Mouse (Mus musculus): ENCODE data around the gene Emx1. TPM values are rescaled to one million over a fixed set of nuclear protein-coding genes. Genes with fewer than 3 reads are reported as not detected.
"Not testable (repeated sequence)": the region's sequence is repeated elsewhere in the genome, so short reads cannot be mapped to it uniquely, and the experiment has no call there.

Emx1 gene
- total RNA-seq (2014; fragmentation: Nextera tagmentation) (not detected in 2 replicates), total RNA-seq (2017) (not detected in 2 replicates), polyA plus RNA-seq (2012) (not detected in 2 replicates)

- TF ChIP-seq GATA1 (IDR thresholded peaks at IDR 0.05; ENCODE audit: borderline replicate concordance, low read length) (no peak), GATA2 (IDR thresholded peaks at IDR 0.05; ENCODE audit: borderline replicate concordance, low read depth, low read length) (no peak), CTCF (IDR thresholded peaks at IDR 0.05; ENCODE audit: low read depth, low read length) (no peak), TAL1 (conservative IDR thresholded peaks at IDR 0.05; ENCODE audit: low read depth, low read length) (no peak), POLR2AphosphoS5 (IDR thresholded peaks at IDR 0.05; ENCODE audit: insufficient replicate concordance, low read depth, low read length) (no peak)
- DNase-seq (ENCODE audit: low spot score): no peak
Observed at GRCm38 (mm10) chr6:85187340-85188211, at the start of gene Emx1. Gene Emx1, plus strand, starts transcription at chr6:85187438.

GRCm38 (mm10) chr6:85139534-85139933 lies 47.7 kb upstream of the Emx1 start:
- Histone ChIP-seq H3K4me3 (ENCODE audit: low read depth, low read length) (no peak overlapping the region), H3K9me3 (replicated peaks) (no peaks in the 10 kb centered on the region), H3K36me3 (replicated peaks) (peaks cover 8% of the 10 kb centered on the region), H3K27me3 (ENCODE audit: insufficient read depth, low read length) (peaks cover 4% of the 10 kb centered on the region; the same call in 1 of the 2 replicates), H3K4me1 (ENCODE audit: insufficient read depth, low read depth, low read length) (peaks cover 9% of the 10 kb centered on the region)
- ATAC-seq (ENCODE audit: extremely low read depth, insufficient number of reproducible peaks, low FRiP score, poor library complexity, severe bottlenecking) (no peak), DNase-seq (ENCODE audit: low spot score) (no peak)
- TF ChIP-seq TAL1 (conservative IDR thresholded peaks at IDR 0.05; ENCODE audit: low read depth, low read length) (no peak), GATA1 (IDR thresholded peaks at IDR 0.05; ENCODE audit: borderline replicate concordance, low read length) (no peak), GATA2 (IDR thresholded peaks at IDR 0.05; ENCODE audit: borderline replicate concordance, low read depth, low read length) (no peak), POLR2AphosphoS5 (IDR thresholded peaks at IDR 0.05; ENCODE audit: insufficient replicate concordance, low read depth, low read length) (no peak), CTCF (IDR thresholded peaks at IDR 0.05; ENCODE audit: low read depth, low read length) (no peak)

More at GRCm38 (mm10) chr6:85187340-85188211, at the start of gene Emx1:
- peaks cover 62% of the 10 kb centered on the region for H3K27me3 ChIP-seq (ENCODE audit: insufficient read depth, low read length)
- ATAC-seq (ENCODE audit: extremely low read depth, insufficient number of reproducible peaks, low FRiP score, poor library complexity, severe bottlenecking): no peak
- H3K4me3 ChIP-seq (ENCODE audit: low read depth, low read length): no peak within 1 kb of the TSS
- H3K4me1 ChIP-seq (ENCODE audit: insufficient read depth, low read depth, low read length): no peaks in the 10 kb centered on the region
- no peaks in the 10 kb centered on the region for H3K9me3 ChIP-seq (replicated peaks)
- no peaks in the 10 kb centered on the region for H3K36me3 ChIP-seq (replicated peaks)

- H3K9me3 ChIP-seq (replicated peaks); H3K4me1 ChIP-seq (ENCODE audit: insufficient read depth, low read depth, low read length); ATAC-seq (ENCODE audit: extremely low read depth, insufficient number of reproducible peaks, low FRiP score, poor library complexity, severe bottlenecking); DNase-seq (ENCODE audit: low spot score); H3K4me3 ChIP-seq (ENCODE audit: low read depth, low read length); H3K36me3 ChIP-seq (replicated peaks): not testable (repeated sequence)
- H3K27me3 ChIP-seq (ENCODE audit: insufficient read depth, low read length): peaks cover 17% of the 10 kb centered on the region
Observed at GRCm38 (mm10) chr6:85141013-85141412, 46.2 kb upstream of the Emx1 start.

- no peak for DNase-seq (ENCODE audit: low spot score)
- no peak for ATAC-seq (ENCODE audit: extremely low read depth, insufficient number of reproducible peaks, low FRiP score, poor library complexity, severe bottlenecking)
- TF ChIP-seq GATA2 (IDR thresholded peaks at IDR 0.05; ENCODE audit: borderline replicate concordance, low read depth, low read length) (no peak), TAL1 (conservative IDR thresholded peaks at IDR 0.05; ENCODE audit: low read depth, low read length) (no peak)
- Histone ChIP-seq H3K4me3 (ENCODE audit: low read depth, low read length) (no peak overlapping the region), H3K36me3 (replicated peaks) (no peaks in the 10 kb centered on the region), H3K27me3 (ENCODE audit: insufficient read depth, low read length) (peaks cover 20% of the 10 kb centered on the region), H3K4me1 (ENCODE audit: insufficient read depth, low read depth, low read length) (no peaks in the 10 kb centered on the region), H3K9me3 (replicated peaks) (no peaks in the 10 kb centered on the region)
Observed at GRCm38 (mm10) chr6:85144466-85144865, 42.8 kb upstream of the Emx1 start.

GRCm38 (mm10) chr6:85147636-85148035 lies 39.6 kb upstream of the Emx1 start:
- Histone ChIP-seq H3K9me3 (replicated peaks) (no peaks in the 10 kb centered on the region), H3K4me3 (ENCODE audit: low read depth, low read length) (no peak overlapping the region), H3K27me3 (ENCODE audit: insufficient read depth, low read length) (peaks cover 20% of the 10 kb centered on the region), H3K4me1 (ENCODE audit: insufficient read depth, low read depth, low read length) (no peaks in the 10 kb centered on the region), H3K36me3 (replicated peaks) (no peaks in the 10 kb centered on the region)
- DNase-seq (ENCODE audit: low spot score) (no peak), ATAC-seq (ENCODE audit: extremely low read depth, insufficient number of reproducible peaks, low FRiP score, poor library complexity, severe bottlenecking) (no peak)
- TF ChIP-seq GATA2 (IDR thresholded peaks at IDR 0.05; ENCODE audit: borderline replicate concordance, low read depth, low read length) (no peak), CTCF (IDR thresholded peaks at IDR 0.05; ENCODE audit: low read depth, low read length) (no peak), TAL1 (conservative IDR thresholded peaks at IDR 0.05; ENCODE audit: low read depth, low read length) (no peak), GATA1 (IDR thresholded peaks at IDR 0.05; ENCODE audit: borderline replicate concordance, low read length) (no peak), POLR2AphosphoS5 (IDR thresholded peaks at IDR 0.05; ENCODE audit: insufficient replicate concordance, low read depth, low read length) (no peak)

- Histone ChIP-seq H3K36me3 (replicated peaks) (no peaks in the 10 kb centered on the region), H3K9me3 (replicated peaks) (no peaks in the 10 kb centered on the region), H3K27me3 (ENCODE audit: insufficient read depth, low read length) (peaks cover 15% of the 10 kb centered on the region), H3K4me1 (ENCODE audit: insufficient read depth, low read depth, low read length) (no peaks in the 10 kb centered on the region; the same call in 1 of the 2 replicates), H3K4me3 (ENCODE audit: low read depth, low read length) (no peak overlapping the region)
- no peak for TF ChIP-seq POLR2AphosphoS5 (IDR thresholded peaks at IDR 0.05; ENCODE audit: insufficient replicate concordance, low read depth, low read length)
- no peak for TF ChIP-seq CTCF (IDR thresholded peaks at IDR 0.05; ENCODE audit: low read depth, low read length)
- TF ChIP-seq TAL1 (conservative IDR thresholded peaks at IDR 0.05; ENCODE audit: low read depth, low read length): no peak
- TF ChIP-seq GATA1 (IDR thresholded peaks at IDR 0.05; ENCODE audit: borderline replicate concordance, low read length): no peak
- no peak for TF ChIP-seq GATA2 (IDR thresholded peaks at IDR 0.05; ENCODE audit: borderline replicate concordance, low read depth, low read length)
- DNase-seq (ENCODE audit: low spot score): no peak
- no peak for ATAC-seq (ENCODE audit: extremely low read depth, insufficient number of reproducible peaks, low FRiP score, poor library complexity, severe bottlenecking)
Observed at GRCm38 (mm10) chr6:85150386-85150785, 36.9 kb upstream of the Emx1 start.
